Mouse (Mus musculus) embryonic facial prominence, embryonic 14.5 days (tissue): Measurements from ENCODE around the gene Gm20388. TPM values are rescaled to one million over a fixed set of nuclear protein-coding genes. Genes with fewer than 3 reads are reported as not detected.
A peak's percentile ranks its signal among the peaks of the same experiment; 100 is the strongest.

Experiments used
- ATAC-seq: fragments of 200-750 bp; cut with Nextera tagmentation; 2 replicates; pipeline ENCODE4 v1.8.0; 2017; ENCODE audit warnings: low read depth, moderate number of reproducible peaks, moderate TSS enrichment
- DNase-seq: peaks from one replicate; pipeline ENCODE4 v3.0.0-alpha.2; 2015; ENCODE audit warnings: low spot score
- H3K27ac ChIP-seq: fragments of 300-500 bp; sonication (generic); replicated peaks from 2 replicates; pipeline ENCODE4 v1.5.1; 2014; ENCODE audit warnings: low read depth, mild to moderate bottlenecking, low read length, moderate library complexity
- H3K27me3 ChIP-seq: fragments of 300-500 bp; sonication (generic); replicated peaks from 2 replicates; pipeline ENCODE4 v1.6.1; 2014; ENCODE audit warnings: low read length; ENCODE audit not compliant: control insufficient read depth, insufficient read depth
- H3K36me3 ChIP-seq: fragments of 300-500 bp; sonication (generic); 2 replicates; pipeline ENCODE4 v1.6.1; 2014; ENCODE audit warnings: low read length, mixed read lengths; ENCODE audit not compliant: control insufficient read depth, insufficient read depth
- H3K4me1 ChIP-seq: fragments of 300-500 bp; sonication (generic); 2 replicates; pipeline ENCODE4 v1.6.1; 2014; ENCODE audit warnings: antibody characterized with exemption, low read length; ENCODE audit not compliant: control insufficient read depth, insufficient read depth
- H3K4me2 ChIP-seq: fragments of 300-500 bp; sonication (generic); 2 replicates; pipeline ENCODE4 v1.6.1; 2014; ENCODE audit warnings: low read depth, mild to moderate bottlenecking, low read length, moderate library complexity, mixed read lengths
- H3K4me3 ChIP-seq: fragments of 300-500 bp; sonication (generic); 2 replicates; pipeline ENCODE4 v1.5.1; 2014; ENCODE audit warnings: low read depth, mild to moderate bottlenecking, low read length
- H3K9ac ChIP-seq: fragments of 300-500 bp; sonication (generic); 2 replicates; pipeline ENCODE4 v1.6.1; 2014; ENCODE audit warnings: low read depth, mild to moderate bottlenecking, low read length, moderate library complexity, mixed read lengths
- H3K9me3 ChIP-seq: fragments of 300-500 bp; sonication (generic); 2 replicates; pipeline ENCODE4 v1.6.1; 2016; ENCODE audit warnings: low read length; ENCODE audit not compliant: control insufficient read depth
- WGBS: fragments of 180-500 bp; shearing (Covaris S2); extraction: QIAGEN DNeasy Blood & Tissue Kit; methylation state at CpG from one replicate; pipeline ENCODE4 v1.1.7; 2014; 5-methylcytosine and 5-hydroxymethylcytosine counted together
- polyA plus RNA-seq: library from polyadenylated mRNA; unstranded; fragments of >200 nt; fragmentation: Nextera tagmentation; extraction: Ambion mirVana; gene quantifications from 2 replicates; pipeline ENCODE4 v1.2.1, GENCODE M21; 2014

Gene Gm20388
- polyA plus RNA-seq, 1 experiment from 2014 or later = not detected

DNA sequence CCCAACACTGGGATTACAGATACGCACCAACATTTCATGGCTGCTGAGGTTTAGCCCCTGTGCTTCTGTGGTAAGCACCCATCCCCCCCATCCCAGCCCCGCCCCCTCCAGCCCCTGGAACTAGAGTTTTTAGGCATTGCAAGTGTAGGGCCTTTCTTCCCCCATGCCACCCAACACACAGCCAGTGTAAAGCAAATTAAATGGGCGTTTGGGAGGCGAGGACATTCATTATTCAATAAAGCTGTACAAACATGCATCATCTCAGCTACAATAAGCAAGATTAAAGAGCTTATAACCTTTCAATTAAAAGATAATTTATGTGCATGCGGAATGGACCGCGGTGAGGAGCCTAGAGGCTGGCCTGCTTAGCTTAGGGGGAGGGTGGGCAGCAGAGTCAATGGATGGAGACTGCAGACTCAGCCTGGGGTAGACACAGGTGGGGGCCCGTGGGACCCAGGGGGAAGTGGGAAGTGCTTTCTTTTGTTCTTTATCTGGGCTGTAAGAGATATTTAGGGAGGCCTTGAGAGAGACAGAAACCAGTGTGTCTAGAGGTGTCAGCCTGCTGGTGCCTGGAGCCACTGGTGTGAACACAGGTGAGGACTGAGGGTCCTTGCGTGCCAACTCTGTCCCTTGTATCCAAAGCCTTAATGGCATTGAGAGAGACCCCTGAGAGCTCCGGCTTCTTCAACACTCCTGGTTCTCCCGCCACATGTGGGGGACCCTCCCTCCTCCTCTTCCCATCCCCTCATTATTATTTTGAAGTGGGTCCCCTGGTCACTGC, 2439.9 kb downstream of the Gm20388 start:
- H3K9ac ChIP-seq = no peak overlapping the region
- H3K4me2 ChIP-seq = no peak overlapping the region
- H3K4me1 ChIP-seq = no peaks in the 10 kb centered on the region
- no peaks in the 10 kb centered on the region for H3K9me3 ChIP-seq
- H3K4me3 ChIP-seq = no peak overlapping the region
- H3K27me3 ChIP-seq = no peaks in the 10 kb centered on the region; the same call in 1 of the 2 replicates
- DNase-seq (no peak), ATAC-seq (no peak)
- H3K36me3 ChIP-seq = no peaks in the 10 kb centered on the region
- H3K27ac ChIP-seq = no peak overlapping the region
- WGBS = 32% methylated on average over 11 of the region's 11 CpGs

DNA sequence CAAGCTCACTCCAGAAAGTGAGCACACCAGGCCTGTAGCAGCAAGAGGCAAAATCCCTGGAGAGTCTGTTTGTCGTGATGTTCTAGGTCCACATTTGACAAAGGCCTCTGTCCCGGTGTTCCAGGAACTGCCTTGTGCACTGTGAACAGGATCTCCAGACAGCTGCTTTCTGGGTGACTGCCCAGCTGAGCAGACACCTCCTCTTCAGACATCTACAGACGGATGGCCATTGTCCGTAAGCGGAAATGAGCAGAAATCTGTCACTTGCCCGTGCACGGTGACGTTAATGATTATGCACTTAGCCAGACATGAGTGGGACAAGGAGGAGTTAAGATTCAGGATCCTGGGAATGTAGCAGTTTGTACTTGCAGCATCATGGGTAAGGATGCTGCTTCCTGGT, 2443.5 kb downstream of the Gm20388 start:
- DNase-seq (no peak), ATAC-seq (no peak)
- H3K36me3 ChIP-seq = no peaks in the 10 kb centered on the region
- H3K4me3 ChIP-seq = no peak overlapping the region
- H3K4me2 ChIP-seq = no peak overlapping the region
- H3K9me3 ChIP-seq = no peaks in the 10 kb centered on the region
- H3K4me1 ChIP-seq = no peaks in the 10 kb centered on the region
- WGBS = 90% methylated on average over 8 of the region's 8 CpGs
- H3K27me3 ChIP-seq = peaks cover 2% of the 10 kb centered on the region; the same call in 1 of the 2 replicates
- H3K27ac ChIP-seq = peak overlapping the region; percentile 16; the same call in 1 of the 2 replicates
- H3K9ac ChIP-seq = no peak overlapping the region

DNA sequence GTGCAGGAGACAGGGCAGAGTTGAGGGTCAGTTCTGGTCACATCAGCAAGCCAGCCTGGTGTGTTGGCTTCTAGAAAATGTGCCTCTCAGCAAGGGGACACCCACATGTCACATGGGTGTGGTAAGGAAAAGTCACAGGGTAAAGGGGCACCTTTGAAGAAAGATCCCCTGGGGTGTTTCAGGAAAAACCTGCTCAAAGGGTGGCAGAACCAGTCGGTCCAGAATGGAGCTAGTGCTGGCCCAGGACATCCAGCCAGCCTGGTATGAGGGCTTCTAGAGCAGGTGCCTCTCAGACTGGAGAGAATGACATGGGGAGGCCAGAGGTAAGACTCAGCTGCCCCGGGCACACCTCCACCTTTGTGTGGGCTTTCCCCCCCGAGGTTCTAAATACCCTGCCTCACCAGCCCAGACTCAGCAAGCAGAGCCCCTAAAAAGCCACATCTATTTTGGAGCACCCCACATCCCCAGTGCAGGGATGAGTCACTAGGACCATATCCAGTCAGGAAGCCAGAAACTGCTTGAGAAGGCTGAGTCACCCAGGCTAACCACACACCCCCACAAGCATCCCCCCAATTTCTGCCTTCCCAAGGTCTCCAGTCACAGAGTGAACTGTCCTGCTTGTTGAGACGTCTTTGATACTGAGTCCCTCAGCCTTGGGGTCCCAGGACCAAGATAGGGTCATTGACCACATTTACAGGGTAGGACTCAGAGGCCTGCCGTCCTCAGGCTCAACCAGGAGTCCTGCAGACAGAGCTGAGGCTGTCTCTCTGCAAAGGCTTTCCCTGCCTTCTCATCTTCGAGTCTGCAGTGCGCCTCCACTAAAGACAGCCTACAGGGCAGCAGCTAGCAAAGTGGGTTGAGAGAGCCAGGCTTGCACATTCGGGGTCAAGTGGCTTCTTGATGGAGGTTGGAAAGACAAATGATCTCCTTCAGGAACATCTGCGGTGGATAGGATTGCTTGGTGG, 2445.3 kb downstream of the Gm20388 start:
- ATAC-seq = peak; percentile 37; the same call in 1 of the 2 replicates
- Histone ChIP-seq H3K4me2 (no peak overlapping the region), H3K9me3 (no peaks in the 10 kb centered on the region), H3K4me3 (no peak overlapping the region), H3K27ac (no peak overlapping the region), H3K27me3 (0 out of 2 replicates have a peak, but pooled peaks cover 2% of the 10 kb centered on the region), H3K4me1 (no peaks in the 10 kb centered on the region), H3K36me3 (no peaks in the 10 kb centered on the region), H3K9ac (no peak overlapping the region)
- WGBS = 65% methylated on average over 9 of the region's 9 CpGs
- DNase-seq = peak; percentile 48

DNA sequence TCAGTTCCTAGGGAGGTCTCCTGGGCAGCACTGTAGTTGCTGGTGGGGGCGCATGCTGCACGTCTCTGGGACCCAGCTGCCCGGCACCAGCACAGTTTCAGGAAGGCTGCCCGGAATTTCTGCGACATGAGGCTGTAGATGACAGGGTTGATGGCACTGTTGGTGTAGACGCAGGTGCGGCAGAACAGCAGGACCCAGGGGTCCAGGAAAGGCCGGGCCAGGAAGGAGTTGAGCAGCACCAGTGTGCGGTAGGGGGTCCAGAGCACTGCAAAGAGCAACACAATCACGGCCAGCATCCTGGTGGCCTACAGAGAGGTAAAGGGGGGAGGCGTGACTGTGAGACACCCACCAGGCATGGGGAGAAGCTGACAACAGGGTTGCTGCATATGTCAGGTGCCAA, 2446.6 kb downstream of the Gm20388 start:
- Histone ChIP-seq H3K4me1 (peaks cover 6% of the 10 kb centered on the region; the same call in 1 of the 2 replicates), H3K27me3 (0 out of 2 replicates have a peak, but pooled peaks cover 2% of the 10 kb centered on the region), H3K27ac (no peak overlapping the region), H3K9me3 (no peaks in the 10 kb centered on the region), H3K9ac (no peak overlapping the region), H3K4me2 (no peak overlapping the region), H3K4me3 (no peak overlapping the region), H3K36me3 (no peaks in the 10 kb centered on the region)
- no peak for ATAC-seq
- no peak for DNase-seq
- WGBS = 65% methylated on average over 11 of the region's 11 CpGs

DNA sequence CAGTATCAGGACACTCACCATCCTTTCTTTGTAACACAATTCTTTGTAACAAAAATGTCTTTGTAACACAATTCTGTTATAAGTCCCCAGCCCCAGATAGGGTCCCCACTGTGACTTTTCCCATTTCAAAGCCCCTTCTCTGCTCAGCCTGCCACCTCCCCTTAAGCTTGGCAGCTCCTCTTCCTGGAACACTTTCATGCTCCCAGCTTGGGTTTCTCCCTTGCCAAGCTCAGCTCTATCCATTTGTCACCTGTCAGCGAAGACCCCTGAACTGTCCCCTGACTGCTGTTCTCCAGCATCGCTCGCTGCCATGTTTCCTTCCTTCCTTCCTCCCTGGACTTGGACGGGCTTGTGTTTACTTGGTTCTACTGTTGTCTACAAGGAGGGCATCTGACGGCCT, 2447.0 kb downstream of the Gm20388 start:
- Histone ChIP-seq H3K4me3 (no peak overlapping the region), H3K27me3 (0 out of 2 replicates have a peak, but pooled peaks cover 2% of the 10 kb centered on the region), H3K36me3 (no peaks in the 10 kb centered on the region), H3K4me1 (peaks cover 6% of the 10 kb centered on the region; the same call in 1 of the 2 replicates), H3K27ac (no peak overlapping the region), H3K4me2 (no peak overlapping the region), H3K9ac (no peak overlapping the region), H3K9me3 (no peaks in the 10 kb centered on the region)
- WGBS = 85% methylated on average over 5 of the region's 5 CpGs
- ATAC-seq (no peak), DNase-seq (no peak)

DNA sequence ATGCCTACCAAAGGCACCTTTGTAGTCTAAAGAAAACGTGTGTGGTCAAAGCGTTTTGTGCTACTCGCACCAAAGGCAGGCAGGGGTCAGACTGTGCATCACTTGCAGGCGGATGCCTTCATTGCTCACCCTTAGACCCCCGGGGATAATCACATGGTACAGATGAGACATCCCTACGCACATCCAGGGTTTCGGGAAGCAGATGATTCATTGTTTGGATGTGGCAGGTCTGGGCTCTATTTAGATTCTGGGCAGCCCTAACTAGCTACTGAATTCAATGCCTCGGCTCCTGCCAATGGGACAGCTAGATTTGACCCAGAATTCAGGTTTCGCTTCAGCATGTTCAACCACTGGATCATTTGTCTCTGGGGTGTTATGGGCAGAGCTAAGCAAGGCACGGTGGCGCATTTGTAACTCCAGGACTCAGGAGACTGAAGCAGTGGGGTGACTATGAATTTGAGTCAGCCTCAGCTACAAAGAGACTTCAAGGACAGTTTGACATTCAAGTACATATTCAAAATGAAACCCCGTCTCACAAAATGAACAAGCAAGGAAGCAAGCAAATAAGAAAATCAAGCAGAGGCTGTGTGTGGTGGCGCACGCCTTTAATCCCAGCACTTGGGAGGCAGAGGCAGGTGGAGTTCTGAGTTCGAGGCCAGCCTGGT, 2448.6 kb downstream of the Gm20388 start:
- Histone ChIP-seq H3K27ac (no peak overlapping the region), H3K27me3 (0 out of 2 replicates have a peak, but pooled peaks cover 2% of the 10 kb centered on the region), H3K4me2 (no peak overlapping the region), H3K9me3 (no peaks in the 10 kb centered on the region), H3K4me3 (no peak overlapping the region), H3K4me1 (peaks cover 6% of the 10 kb centered on the region; the same call in 1 of the 2 replicates), H3K9ac (no peak overlapping the region), H3K36me3 (no peaks in the 10 kb centered on the region)
- WGBS = 73% methylated on average over 15 of the region's 15 CpGs
- no peak for ATAC-seq
- DNase-seq = no peak

DNA sequence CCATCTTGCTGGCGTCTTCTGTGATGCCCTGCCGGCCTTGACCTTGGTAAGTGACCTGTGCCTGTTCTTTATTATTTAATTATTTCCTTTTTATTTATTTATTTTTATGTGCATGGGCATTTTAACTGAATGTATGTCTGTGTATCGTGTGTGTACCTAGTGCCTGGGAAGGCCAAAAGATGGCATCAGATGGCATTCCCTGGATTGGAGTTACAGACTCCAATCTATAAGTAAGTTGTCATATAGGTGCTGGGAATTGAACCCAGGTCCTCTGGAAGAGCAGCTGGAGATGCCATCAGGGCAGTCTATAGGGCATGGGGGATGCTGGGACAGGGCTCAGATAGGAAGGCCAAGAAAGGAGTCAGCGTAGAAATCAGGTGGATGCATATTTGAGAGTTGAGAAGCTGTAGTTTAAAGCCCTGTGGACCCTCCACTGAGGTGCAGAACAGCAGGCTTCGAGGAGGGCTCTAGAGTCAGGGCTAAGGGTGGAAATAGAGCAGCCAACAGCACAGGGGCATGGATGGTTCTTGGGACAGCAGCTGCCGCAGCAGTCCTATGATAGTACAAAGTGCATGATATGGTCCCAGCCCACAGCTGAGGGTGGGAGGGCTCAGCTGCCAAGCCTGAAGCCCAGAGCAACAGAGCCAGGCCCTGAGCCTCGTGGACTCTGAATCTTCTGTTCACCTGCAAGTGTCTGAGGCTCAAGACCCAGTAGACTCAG, 2450.2 kb downstream of the Gm20388 start, which contains the start of gene Trhr2:
Gene Trhr2 (minus strand): TSS at position 51 of the 721 bp plus-strand sequence.
- H3K9ac ChIP-seq = 0 out of 2 replicates have a peak within 1 kb of the TSS, but pooled peaks have one; percentile 8
- no peak within 1 kb of the TSS for H3K4me3 ChIP-seq
- no peaks in the 10 kb centered on the region for H3K36me3 ChIP-seq
- H3K27ac ChIP-seq = no peak within 1 kb of the TSS
- H3K9me3 ChIP-seq = no peaks in the 10 kb centered on the region
- WGBS = 79% methylated on average over 7 of the region's 7 CpGs
- H3K4me2 ChIP-seq = no peak within 1 kb of the TSS
- peaks cover 6% of the 10 kb centered on the region; the same call in 1 of the 2 replicates for H3K4me1 ChIP-seq
- no peak for DNase-seq
- H3K27me3 ChIP-seq = 0 out of 2 replicates have a peak, but pooled peaks cover 2% of the 10 kb centered on the region
- ATAC-seq = no peak
